25 mouse cellular contexts compared by ENCODE assay signal in genomic region chr11:74435366-74435765, GRCm38 (mm10).
DNase-seq lines count a peak whose midpoint lies in the region; ATAC-seq and TF ChIP-seq lines count a peak whose summit lies in the region.
"Had no signal": no experiment of that assay in that cellular context is flagged by ENCODE, and none has a peak within 500 bp of the region (broad histone marks: within the 10 kb centered on the region; RNA-seq: fewer than 3 reads in every experiment).

No protein-coding gene starts in this region.

- no peak for ATAC-seq in heart, embryonic 12.5 days (ENCODE audit: insufficient number of reproducible peaks, low FRiP score)
- no peak for ATAC-seq in kidney, postnatal 0 days (replicated peaks; ENCODE audit: low FRiP score, low read depth)
- no peak for ATAC-seq in lung, postnatal 0 days
- ATAC-seq: forebrain, embryonic 15.5 days; inflammation-experienced regulatory T-cells, adult 6 months; midbrain, embryonic 15.5 days had no signal

- no peak for TF ChIP-seq CTCF in kidney, postnatal 0 days (IDR thresholded peaks at IDR 0.05; ENCODE audit: low read depth)
- TF ChIP-seq CTCF in lung, postnatal 0 days (IDR thresholded peaks at IDR 0.05), result no peak

- no peak for TF ChIP-seq EP300 in lung, postnatal 0 days (IDR thresholded peaks at IDR 0.05)

- peak overlapping the region; percentile 73 for H3K27ac ChIP-seq in heart, embryonic 12.5 days (ENCODE audit: poor library complexity, severe bottlenecking)
- 0 out of 2 replicates have a peak overlapping the region, but pooled peaks have one; percentile 16 for H3K27ac ChIP-seq in kidney, postnatal 0 days
- H3K27ac ChIP-seq in lung, postnatal 0 days (ENCODE audit: low read length), result no peak overlapping the region
- H3K27ac ChIP-seq: embryonic facial prominence, embryonic 10.5 days; forebrain, embryonic 15.5 days; hindbrain, embryonic 12.5 days; limb, embryonic 10.5 days; liver, embryonic 15.5 days; lung, embryonic 15.5 days; macrophage; midbrain, embryonic 15.5 days; neural tube, embryonic 12.5 days had no signal

- WGBS in heart, embryonic 12.5 days, result 69% methylated on average over 2 of the region's 2 CpGs
- 88% methylated on average over 2 of the region's 2 CpGs for WGBS in kidney, postnatal 0 days
- 61% methylated on average over 2 of the region's 2 CpGs for WGBS in lung, postnatal 0 days

- H3K27me3 ChIP-seq in heart, embryonic 12.5 days (replicated peaks), result no peaks in the 10 kb centered on the region
- H3K27me3 ChIP-seq in kidney, postnatal 0 days (ENCODE audit: insufficient read depth, low read length), result no peaks in the 10 kb centered on the region
- H3K27me3 ChIP-seq in lung, postnatal 0 days (replicated peaks; ENCODE audit: insufficient read depth, low read length), result no peaks in the 10 kb centered on the region
- H3K27me3 ChIP-seq: forebrain, embryonic 15.5 days; hindbrain, embryonic 12.5 days; liver, embryonic 15.5 days; lung, embryonic 15.5 days; midbrain, embryonic 15.5 days; neural tube, embryonic 12.5 days had no signal

- no peak overlapping the region for H3K4me3 ChIP-seq in heart, embryonic 12.5 days
- no peak overlapping the region for H3K4me3 ChIP-seq in kidney, postnatal 0 days (replicated peaks; ENCODE audit: low read depth, low read length)
- no peak overlapping the region for H3K4me3 ChIP-seq in lung, postnatal 0 days (ENCODE audit: low read depth, low read length)
- H3K4me3 ChIP-seq: embryonic facial prominence, embryonic 10.5 days; forebrain, embryonic 15.5 days; hindbrain, embryonic 12.5 days; limb, embryonic 10.5 days; liver, embryonic 15.5 days; lung, embryonic 15.5 days; midbrain, embryonic 15.5 days; neural tube, embryonic 12.5 days had no signal

- no peak for DNase-seq in heart, postnatal 4 days
- DNase-seq in urinary bladder, postnatal 14 days (ENCODE audit: low spot score), result peak; percentile 38
- DNase-seq in urinary bladder, postnatal 36 days (ENCODE audit: low spot score in 2 of 2), result no peak
- DNase-seq in kidney, postnatal 0 days (ENCODE audit: low spot score), result no peak
- DNase-seq in lung, postnatal 0 days (ENCODE audit: low spot score), result no peak
- no peak for DNase-seq in adrenal gland, adult 18-20 months (ENCODE audit: low spot score in 2 of 2)
- DNase-seq: adrenal gland, adult 8-10 months; cerebellum, adult 11-12 months; cerebellum, postnatal 10 days; gastrocnemius, postnatal 14 days; liver; retina, postnatal 1 day; right cerebral cortex, postnatal 25 days; spleen, adult 18-20 months had no signal

- no peak overlapping the region for H3K9ac ChIP-seq in heart, embryonic 12.5 days
- H3K9ac ChIP-seq in kidney, postnatal 0 days (ENCODE audit: low read depth, low read length), result no peak overlapping the region
- no peak overlapping the region for H3K9ac ChIP-seq in lung, postnatal 0 days (replicated peaks; ENCODE audit: low read depth)
- H3K9ac ChIP-seq: forebrain, embryonic 15.5 days; hindbrain, embryonic 12.5 days; liver, embryonic 15.5 days; lung, embryonic 15.5 days; midbrain, embryonic 15.5 days; neural tube, embryonic 12.5 days had no signal

- H3K36me3 ChIP-seq in heart, embryonic 12.5 days, result no peaks in the 10 kb centered on the region
- no peaks in the 10 kb centered on the region for H3K36me3 ChIP-seq in kidney, postnatal 0 days (ENCODE audit: insufficient read depth, low read length)
- H3K36me3 ChIP-seq in lung, postnatal 0 days (ENCODE audit: insufficient read depth, low read length), result no peaks in the 10 kb centered on the region
- H3K36me3 ChIP-seq: embryonic facial prominence, embryonic 10.5 days; forebrain, embryonic 15.5 days; hindbrain, embryonic 12.5 days; limb, embryonic 10.5 days; liver, embryonic 15.5 days; lung, embryonic 15.5 days; midbrain, embryonic 15.5 days; neural tube, embryonic 12.5 days had no signal

- H3K4me1 ChIP-seq in heart, embryonic 12.5 days (replicated peaks), result peaks cover 52% of the 10 kb centered on the region
- no peaks in the 10 kb centered on the region for H3K4me1 ChIP-seq in kidney, postnatal 0 days (replicated peaks; ENCODE audit: insufficient read depth, low read length)
- no peaks in the 10 kb centered on the region for H3K4me1 ChIP-seq in lung, postnatal 0 days (ENCODE audit: insufficient read depth, low read depth, low read length)
- H3K4me1 ChIP-seq: forebrain, embryonic 15.5 days; hindbrain, embryonic 12.5 days; limb, embryonic 10.5 days; liver, embryonic 15.5 days; lung, embryonic 15.5 days; neural tube, embryonic 12.5 days had no signal

- no peak overlapping the region for H3K4me2 ChIP-seq in heart, embryonic 12.5 days
- no peak overlapping the region for H3K4me2 ChIP-seq in kidney, postnatal 0 days (ENCODE audit: low read length)
- H3K4me2 ChIP-seq in lung, postnatal 0 days (replicated peaks; ENCODE audit: low read depth, low read length), result no peak overlapping the region
- H3K4me2 ChIP-seq: forebrain, embryonic 15.5 days; hindbrain, embryonic 12.5 days; liver, embryonic 15.5 days; lung, embryonic 15.5 days; midbrain, embryonic 15.5 days; neural tube, embryonic 12.5 days had no signal

- H3K9me3 ChIP-seq in heart, embryonic 12.5 days (replicated peaks), result no peaks in the 10 kb centered on the region
- no peaks in the 10 kb centered on the region for H3K9me3 ChIP-seq in kidney, postnatal 0 days (replicated peaks; ENCODE audit: low read length)
- no peaks in the 10 kb centered on the region for H3K9me3 ChIP-seq in lung, postnatal 0 days (ENCODE audit: low read length)
- H3K9me3 ChIP-seq: embryonic facial prominence, embryonic 10.5 days; forebrain, embryonic 15.5 days; hindbrain, embryonic 12.5 days; limb, embryonic 10.5 days; liver, embryonic 15.5 days; lung, embryonic 15.5 days; midbrain, embryonic 15.5 days; neural tube, embryonic 12.5 days had no signal
